Mouse (Mus musculus): ENCODE results near the gene Tbc1d24. TPM values are rescaled to one million over a fixed set of nuclear protein-coding genes. Genes with fewer than 3 reads are reported as not detected.

Gene Tbc1d24
- polyA plus RNA-seq (2021; fragmentation: Nextera tagmentation): 13.7 and 14.1 TPM in 2 replicates
- long read RNA-seq, experiment 1, full-length matches to known transcripts: 1 of 22 reads
- long read RNA-seq, experiment 1, partial matches to known transcripts: 3 of 22 reads
- long read RNA-seq, experiment 1, other reads (novel, unspliced or antisense): 18 of 22 reads
- long read RNA-seq, experiment 2, partial matches to known transcripts: 2 of 7 reads
- long read RNA-seq, experiment 2, other reads (novel, unspliced or antisense): 5 of 7 reads

DNA sequence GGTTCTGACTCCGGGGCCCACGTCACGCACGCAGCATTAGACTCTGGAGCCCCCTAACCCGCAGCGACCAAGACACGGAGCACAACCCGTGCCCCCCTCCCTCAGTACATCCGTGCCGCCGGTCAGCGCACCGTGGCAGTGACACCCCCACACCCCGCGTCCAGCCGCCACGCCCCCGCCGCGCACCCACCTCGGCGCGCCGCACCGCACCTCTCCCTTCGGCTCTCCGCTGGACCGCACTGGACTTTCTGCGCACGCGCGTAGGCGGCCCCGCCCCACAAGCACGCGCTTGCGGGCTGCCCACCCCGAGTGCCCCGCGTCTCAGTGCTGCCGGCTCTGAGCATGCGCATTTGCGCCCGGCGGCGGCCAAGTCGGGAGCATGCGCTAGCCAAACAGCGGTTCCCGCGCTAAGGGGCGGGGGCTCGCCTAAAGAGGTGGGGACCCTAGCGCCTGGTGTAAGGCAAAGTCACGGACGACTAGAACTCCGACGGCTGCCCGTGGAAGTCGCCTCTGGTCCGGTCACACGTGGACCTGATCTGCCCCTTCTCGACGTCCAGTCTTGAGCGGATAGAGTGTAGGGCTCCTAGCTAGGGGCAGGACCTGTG, at the start of gene Tbc1d24:
Gene Tbc1d24 (minus strand): TSS at position 279 of the 605 bp plus-strand sequence.

DNA sequence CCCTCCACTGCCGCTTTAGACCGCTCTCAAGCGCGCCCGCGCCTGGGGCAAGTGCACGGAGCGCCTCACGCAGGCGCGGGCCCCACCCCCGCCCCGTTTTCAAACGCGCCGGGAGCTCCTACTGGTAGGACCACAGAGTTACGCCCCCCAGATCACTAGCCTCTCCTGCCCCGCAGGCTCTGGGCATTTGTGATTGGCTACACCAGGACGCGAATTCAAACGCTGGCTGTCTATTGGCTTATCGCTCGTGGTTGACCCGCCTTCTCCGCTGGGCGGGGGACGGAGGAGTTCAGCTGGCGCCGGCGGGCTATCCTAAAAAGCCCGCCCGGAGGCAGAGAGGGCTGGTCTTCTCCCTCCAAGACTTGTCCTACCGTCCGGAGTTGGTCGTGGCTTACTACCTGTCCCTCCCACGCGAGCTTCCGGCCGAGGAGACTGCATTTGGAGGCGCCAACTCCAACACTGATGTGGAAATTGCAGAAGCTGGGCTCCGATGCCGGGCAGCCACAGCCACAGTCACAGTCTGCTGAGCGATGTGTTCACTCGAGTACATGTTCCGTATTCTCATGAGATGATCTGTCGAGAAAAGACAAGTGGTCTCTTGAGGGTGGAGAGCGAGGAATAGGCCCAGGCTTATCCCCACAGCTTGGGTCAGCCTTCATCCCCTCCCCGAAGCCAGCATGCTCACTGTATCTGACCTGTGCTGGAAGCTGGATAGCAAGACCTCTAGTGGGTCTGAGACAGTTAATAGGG, 46.1 kb upstream of the Tbc1d24 start, which contains the start of gene Ccnf:
Gene Ccnf (minus strand): TSS at position 165 of the 750 bp plus-strand sequence.

DNA sequence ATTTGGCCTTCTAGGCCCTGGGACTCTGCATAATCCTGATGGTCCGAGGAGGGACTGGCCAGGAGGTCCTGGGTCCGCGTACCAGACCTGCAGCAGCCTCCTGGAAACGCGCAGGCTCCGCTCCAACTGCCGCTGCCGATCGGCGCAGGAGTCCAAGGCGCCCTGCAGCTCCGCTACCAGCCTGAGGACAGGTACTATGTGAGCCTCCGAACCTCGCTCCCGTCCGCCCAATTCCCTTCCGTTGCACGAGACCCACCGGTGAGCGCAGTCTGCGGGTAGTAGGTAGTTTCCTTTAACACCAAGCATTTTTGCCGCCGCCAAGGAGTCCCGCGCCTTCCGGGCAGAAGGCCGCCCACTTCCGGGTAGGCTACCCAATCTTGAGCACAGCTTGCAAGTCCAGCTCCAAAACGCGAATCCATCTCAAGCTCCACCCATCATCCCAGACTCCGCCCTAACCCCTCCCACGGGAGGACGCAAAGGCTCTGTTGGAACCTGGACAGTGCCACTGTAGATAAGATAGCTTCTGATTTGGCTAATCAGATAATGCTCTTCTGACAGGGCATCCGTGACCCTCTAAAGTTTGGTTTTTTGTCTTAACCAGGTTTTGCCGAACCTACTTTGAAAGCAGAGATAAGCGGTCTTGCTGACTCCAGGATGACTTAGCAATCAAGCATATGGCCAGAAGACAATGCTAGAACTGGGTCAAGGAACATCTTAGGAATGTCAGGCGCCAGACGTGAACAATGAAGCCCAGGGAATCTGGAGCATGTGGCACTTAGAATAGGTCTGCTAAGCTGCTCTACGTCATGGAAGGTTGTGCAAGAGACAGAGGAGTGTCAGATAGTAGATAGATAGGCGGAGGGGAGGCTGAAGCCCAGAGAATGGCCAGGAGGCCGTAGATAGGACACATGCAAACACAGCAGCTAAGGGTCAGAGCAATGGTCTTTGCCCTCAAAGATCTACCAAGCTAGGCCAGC, 15.4 kb upstream of the Tbc1d24 start, which contains the start of gene Tedc2:
Gene Tedc2 (minus strand): TSS at position 417 of the 977 bp plus-strand sequence.

DNA sequence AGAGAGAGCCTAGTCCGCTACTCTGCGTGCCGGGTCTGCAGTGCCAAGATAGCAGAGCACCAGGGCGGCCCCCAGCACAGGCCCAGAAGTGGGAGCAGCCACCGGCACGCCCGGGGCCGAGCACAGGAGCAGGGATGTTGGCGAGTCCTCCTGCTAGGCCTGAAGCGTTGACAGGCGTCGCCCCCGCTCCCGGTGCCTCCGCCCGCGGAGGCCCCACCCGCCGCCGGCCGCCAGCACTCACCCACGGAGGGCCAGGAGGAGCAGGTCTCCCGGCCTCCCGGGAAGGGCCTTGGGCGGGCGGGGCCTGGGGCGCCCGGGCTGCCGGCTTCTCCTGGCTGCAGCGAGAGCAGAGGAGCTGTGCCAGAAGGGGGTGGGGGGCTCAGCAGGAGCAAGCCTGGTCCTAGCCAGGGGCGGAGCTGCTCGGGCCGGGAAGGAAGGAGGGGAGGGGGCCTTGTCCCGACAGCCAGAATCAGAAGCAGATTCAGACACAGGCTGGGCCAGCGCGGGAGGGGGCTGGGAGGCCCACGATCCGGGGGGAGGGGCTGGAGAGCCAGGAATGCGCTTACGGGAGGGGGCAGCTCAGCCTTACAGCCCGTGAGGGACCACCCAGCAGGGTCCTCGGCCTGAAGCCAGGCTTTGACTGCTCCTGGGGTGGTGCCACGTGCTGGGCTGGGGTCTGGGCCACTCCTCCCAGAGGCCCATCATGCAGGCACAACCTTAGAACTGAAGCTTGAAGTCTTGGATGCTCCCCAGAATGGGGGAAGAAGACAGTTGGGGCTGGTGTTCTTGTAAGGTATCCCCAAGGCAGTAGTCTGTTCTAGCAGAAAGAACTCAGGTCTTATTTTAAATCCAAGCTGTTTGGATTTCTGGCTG, 3.9 kb upstream of the Tbc1d24 start, which contains the start of gene Ntn3:
Gene Ntn3 (minus strand): TSS at position 489 of the 873 bp plus-strand sequence.

DNA sequence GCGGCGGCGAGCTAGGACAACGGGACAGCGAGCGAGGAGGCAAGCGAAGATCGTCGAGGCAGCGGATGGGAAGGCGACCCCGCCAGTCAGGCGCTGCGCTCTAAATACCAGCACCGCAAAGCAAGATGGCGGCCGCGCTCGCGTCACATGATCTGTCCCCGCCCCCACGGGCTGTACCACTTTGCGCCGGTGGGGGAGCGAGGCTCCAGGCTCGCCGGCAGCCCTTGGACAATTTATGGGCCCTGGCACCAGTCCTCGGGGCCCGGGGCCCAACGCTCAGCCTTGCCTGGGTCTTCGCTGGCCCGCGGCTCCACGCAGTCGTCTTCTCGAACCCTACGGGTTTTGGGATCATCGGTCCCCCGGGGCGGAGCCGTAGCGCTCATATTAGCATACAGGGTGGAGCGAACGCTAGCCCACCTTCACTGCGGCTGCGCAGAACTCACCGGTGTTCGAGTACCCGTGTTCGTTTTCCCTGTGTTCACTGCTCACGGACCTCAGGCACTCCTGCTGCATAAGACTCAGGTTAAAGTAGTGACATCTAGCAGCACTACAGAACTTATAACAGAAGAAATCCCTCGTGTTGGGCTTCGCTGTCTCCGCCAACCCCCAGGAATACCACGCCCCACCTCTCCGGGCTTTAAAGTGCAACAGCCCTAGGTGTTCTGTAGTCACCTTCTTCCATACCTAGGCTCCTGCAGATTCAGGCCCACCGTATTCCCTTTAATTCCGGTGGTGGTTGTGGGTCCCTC, 35.9 kb downstream of the Tbc1d24 start, which contains the start of gene Atp6v0c:
Gene Atp6v0c (minus strand): TSS at position 386 of the 749 bp plus-strand sequence.

DNA sequence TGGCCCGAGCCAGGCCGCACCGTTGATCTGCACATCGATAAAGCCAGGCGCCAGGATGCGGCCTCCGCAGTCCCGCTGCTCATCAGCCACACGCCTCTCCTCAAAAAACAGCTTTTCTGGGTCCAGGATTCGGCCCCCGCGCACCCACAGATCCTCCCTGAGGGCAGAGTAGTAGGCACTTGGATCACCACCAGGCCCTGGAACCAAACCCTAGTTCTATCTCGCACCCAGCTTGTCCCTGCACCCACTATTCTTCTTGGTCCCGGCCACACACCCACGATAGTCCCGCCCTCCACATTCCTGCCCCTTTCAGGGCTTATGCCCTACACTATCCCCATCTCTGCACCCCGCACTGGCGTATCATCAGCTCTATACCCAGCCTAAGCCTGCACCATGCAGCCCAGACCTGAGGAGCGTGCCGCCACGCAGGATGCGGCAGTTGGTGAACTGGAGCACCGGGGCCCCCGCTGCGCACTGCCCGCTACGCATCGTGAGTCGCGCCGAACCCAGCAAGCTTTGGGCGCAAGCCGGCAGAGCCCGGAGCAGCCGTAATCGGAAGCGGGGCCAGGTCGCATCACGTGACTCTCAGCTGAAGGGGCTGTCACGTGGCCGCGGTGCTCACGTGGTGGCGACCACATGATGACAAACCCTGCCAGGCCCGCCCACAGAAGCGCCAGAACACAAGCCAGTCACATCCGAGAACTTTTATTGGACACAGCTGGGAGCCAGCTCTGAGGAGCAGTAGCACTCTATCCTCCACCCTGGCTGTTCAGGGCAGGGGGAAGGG, 42.0 kb downstream of the Tbc1d24 start, which contains the start of gene Amdhd2:
Gene Amdhd2 (minus strand): TSS at position 591 of the 787 bp plus-strand sequence.

DNA sequence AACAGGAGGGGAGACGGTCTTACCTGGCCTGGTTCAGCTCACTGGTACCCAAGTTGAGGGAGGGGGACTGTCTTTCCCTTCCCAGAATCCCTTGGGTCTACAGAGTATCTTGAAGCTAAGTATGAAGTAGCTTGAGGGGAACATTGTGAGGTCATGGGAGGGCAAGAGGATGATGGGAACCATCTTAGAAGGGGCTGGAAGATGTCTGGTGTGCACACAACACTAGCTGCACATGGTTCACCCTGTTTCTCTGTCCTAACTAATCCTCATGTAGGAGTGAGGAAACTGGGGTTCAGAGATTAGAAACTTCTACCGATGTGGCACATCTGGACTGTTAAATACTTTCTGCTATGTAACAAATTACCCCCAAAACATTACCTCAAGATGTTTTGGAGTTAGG, 54.5 kb downstream of the Tbc1d24 start, which contains the start of gene Pdpk1:
Gene Pdpk1 (minus strand): TSS at position 101 of the 400 bp plus-strand sequence.

Other genes starting within 250 kb of the Tbc1d24 start
- 0.21 and 0.48 TPM in 2 replicates for gene Prss30, start 225.0 kb downstream of the Tbc1d24 start, polyA plus RNA-seq (2021; fragmentation: Nextera tagmentation)
- 3.7 and 5.0 TPM in 2 replicates for gene Prss22, start 207.5 kb downstream of the Tbc1d24 start, polyA plus RNA-seq (2021; fragmentation: Nextera tagmentation)
- gene Prss27, start 167.4 kb downstream of the Tbc1d24 start, polyA plus RNA-seq (2021; fragmentation: Nextera tagmentation): not detected in 2 replicates
- gene Kctd5, start 132.1 kb downstream of the Tbc1d24 start, polyA plus RNA-seq (2021; fragmentation: Nextera tagmentation): 22.2 and 27.3 TPM in 2 replicates
- gene Pdpk1, start 54.6 kb downstream of the Tbc1d24 start, polyA plus RNA-seq (2021; fragmentation: Nextera tagmentation): 40.3 and 56.0 TPM in 2 replicates
- gene Amdhd2, start 41.8 kb downstream of the Tbc1d24 start, polyA plus RNA-seq (2021; fragmentation: Nextera tagmentation): 24.5 and 32.9 TPM in 2 replicates
- gene Atp6v0c, start 35.9 kb downstream of the Tbc1d24 start, polyA plus RNA-seq (2021; fragmentation: Nextera tagmentation): 2,129 and 2,190 TPM in 2 replicates
- 2.0 and 5.5 TPM in 2 replicates for gene Ntn3, start 4.0 kb upstream of the Tbc1d24 start, polyA plus RNA-seq (2021; fragmentation: Nextera tagmentation)
- gene Tedc2, start 15.3 kb upstream of the Tbc1d24 start, polyA plus RNA-seq (2021; fragmentation: Nextera tagmentation): 8.3 and 8.5 TPM in 2 replicates
- 2.2 and 2.4 TPM in 2 replicates for gene Ccnf, start 45.9 kb upstream of the Tbc1d24 start, polyA plus RNA-seq (2021; fragmentation: Nextera tagmentation)
- 0.22 and 0.34 TPM in 2 replicates for gene Abca17, start 145.5 kb upstream of the Tbc1d24 start, polyA plus RNA-seq (2021; fragmentation: Nextera tagmentation)
- 10.9 and 18.7 TPM in 2 replicates for gene Abca3, start 146.4 kb upstream of the Tbc1d24 start, polyA plus RNA-seq (2021; fragmentation: Nextera tagmentation)
- 90.6 and 122 TPM in 2 replicates for gene Rnps1, start 209.0 kb upstream of the Tbc1d24 start, polyA plus RNA-seq (2021; fragmentation: Nextera tagmentation)
- 78.8 and 90.8 TPM in 2 replicates for gene Eci1, start 221.1 kb upstream of the Tbc1d24 start, polyA plus RNA-seq (2021; fragmentation: Nextera tagmentation)
- 0.21 and 0.36 TPM in 2 replicates for gene Dnase1l2, start 237.5 kb upstream of the Tbc1d24 start, polyA plus RNA-seq (2021; fragmentation: Nextera tagmentation)

Data from left cerebral cortex, adult 6 months (tissue).